Mouse (Mus musculus) cerebellum, postnatal 10 days (tissue): Measurements from ENCODE around the gene Cacng6.
A peak's percentile ranks its signal among the peaks of the same experiment; 100 is the strongest.
"Not testable (repeated sequence)": the region's sequence is repeated elsewhere in the genome, so short reads cannot be mapped to it uniquely, and the experiment has no call there.

ENCODE experiments used
- DNase-seq, 2 experiments: peaks; one replicate each; pipeline ENCODE4 v3.0.0; 2021; ENCODE audit warnings: mixed read lengths in 2 of 2

Cacng6 gene

DNA sequence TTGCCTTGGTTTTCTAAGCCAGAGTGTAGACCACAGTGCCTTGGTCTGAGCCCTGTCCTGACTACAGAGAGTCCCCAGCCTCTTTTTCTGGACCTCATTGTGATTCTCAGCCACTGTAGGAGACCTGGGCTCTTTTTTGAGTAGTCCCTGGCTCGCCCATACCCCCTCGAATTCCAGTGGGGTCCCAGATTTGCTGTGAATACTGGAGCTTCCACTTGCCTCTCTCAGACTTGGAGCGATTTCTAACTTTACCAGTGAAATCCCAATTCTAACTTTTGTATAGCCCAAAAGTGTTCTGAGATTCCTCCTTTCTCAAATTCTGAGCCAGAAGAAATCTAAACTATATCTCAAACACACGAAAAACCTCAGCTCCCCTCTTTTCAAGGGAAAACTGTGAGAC lies at the start of gene Cacng6:
TSS of gene Cacng6 (plus strand) at position 301 of the 400 bp plus-strand sequence.
- no peak for DNase-seq

DNA sequence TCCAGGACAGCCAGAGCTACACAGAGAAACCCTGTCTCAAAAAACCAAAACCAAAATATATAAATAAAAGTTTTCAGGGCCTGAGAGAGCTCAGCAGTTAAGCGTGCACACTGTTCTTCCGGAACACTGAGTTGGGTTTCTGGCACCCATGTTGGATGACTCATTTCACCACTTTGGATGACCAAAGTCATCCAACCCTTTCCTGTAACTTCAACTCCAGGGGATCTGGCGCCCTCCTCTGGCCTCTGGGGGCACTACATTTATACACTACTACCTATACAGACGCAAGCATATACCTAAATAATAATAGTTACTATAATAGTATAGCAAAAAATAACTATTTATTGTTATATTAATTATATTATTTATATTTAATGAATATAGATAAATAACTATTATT lies 47.2 kb upstream of the Cacng6 start:
- peak; percentile 72 to 81 for DNase-seq

DNA sequence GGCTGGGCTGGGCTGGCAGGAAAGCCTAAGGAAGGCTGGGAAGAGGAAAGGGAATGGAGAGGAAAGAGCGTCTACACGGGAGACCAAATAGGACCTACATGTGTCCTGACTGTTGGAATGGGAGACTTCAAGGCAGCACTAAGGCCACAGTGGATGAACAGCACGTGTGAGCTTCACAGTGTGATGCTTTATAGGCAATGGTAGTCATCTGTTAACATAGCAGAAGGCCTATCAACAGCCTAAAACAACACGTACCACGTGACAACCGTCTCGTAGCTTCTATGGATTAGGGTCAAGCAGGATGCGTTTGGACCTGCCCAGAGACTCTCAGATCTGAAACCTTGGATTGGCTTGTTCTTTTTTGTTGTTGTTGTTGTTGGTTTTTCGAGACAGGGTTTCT lies 41.9 kb upstream of the Cacng6 start:
- no peak for DNase-seq

DNA sequence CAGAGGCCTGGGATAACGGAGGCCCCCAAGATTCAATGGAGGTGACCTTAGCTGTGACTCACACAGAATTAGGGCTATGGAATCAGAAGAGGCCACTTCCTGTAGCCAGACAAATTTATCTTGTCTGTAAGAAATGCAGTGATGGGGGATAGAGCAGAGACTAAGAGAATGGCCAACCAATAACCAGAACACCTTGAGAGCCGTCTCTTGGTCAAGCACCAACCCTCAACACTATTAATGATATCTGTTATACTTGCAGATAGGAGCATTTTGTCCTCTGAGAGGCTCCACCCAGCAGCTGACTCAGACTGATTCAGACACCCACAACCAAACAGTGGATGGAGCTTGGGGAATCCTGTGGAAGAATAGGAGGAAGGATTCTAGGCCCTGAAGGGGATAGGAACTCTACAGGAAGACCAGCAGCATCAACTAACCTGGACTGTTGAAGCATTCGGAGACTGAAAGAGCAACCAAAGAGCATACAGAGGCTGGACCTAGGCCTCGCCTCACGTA lies 39.1 kb upstream of the Cacng6 start:
- DNase-seq: no peak

DNA sequence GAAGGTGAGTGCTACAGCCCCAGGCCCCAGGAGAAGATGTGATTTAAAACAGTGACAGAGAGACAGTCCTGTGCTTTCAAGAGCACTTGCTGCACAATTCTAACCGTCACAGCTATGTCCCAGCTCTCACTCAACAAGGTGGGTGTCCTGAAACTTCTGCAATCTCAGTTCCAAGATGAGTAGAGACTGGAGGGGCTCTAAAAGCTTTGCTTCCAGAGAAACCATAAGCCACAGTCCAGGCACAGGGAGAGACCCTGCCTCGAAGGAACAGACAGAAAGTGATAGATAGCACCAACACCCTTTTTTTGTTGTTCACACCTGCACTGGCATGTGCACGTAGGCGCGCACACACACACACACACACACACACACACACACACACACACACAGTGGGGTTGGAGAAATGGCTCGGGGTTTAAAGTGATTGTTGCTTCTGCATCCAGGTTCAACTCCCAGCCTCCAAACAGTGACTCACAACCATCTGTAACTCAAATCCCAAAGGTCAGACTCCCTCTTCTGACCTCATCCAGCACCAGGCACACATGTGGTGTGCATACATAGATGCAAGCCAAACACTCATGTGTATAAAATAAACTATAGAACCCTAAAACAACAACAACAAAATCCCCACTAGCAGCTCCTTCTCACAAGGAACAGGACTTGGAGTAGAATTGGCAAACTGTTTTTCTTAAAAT lies 37.8 kb upstream of the Cacng6 start:
- no peak for DNase-seq

DNA sequence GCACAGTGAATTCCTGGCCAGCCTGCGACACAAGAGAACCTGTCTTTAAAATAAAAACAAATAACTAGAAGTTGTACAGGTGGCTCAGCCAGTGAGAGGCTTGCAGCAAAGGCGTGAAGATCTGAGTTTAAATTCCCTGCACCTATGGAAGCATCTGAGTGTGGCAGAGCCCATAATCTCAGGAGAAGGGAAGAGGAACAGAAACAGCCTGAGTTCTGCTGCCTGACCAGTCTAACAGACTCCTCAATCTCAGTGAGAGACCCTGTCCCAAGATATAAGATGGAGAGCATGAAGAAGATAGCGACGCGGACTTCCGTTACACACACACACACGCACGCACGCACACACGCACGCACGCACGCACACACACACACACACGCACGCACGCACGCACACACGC lies 36.2 kb upstream of the Cacng6 start:
- DNase-seq: no peak

DNA sequence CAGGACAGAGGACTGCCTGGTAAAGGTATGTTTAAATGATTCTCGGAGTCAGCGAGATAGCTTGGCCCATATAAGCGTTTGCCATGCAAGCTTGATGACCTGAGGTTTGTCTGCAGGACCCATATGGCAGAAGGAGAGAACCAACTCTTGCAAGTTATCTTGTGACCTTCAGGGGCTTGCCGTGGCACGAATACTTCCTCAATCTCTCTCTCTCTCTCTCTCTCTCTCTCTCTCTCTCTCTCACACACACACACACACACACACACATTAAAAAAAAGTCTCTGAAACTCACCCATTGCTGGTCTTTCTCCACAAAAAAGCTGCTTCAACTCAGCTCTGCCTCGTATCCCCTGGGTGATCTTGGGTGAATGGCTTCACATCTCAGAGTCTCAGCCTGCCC lies 35.1 kb upstream of the Cacng6 start:
- DNase-seq: no peak

DNA sequence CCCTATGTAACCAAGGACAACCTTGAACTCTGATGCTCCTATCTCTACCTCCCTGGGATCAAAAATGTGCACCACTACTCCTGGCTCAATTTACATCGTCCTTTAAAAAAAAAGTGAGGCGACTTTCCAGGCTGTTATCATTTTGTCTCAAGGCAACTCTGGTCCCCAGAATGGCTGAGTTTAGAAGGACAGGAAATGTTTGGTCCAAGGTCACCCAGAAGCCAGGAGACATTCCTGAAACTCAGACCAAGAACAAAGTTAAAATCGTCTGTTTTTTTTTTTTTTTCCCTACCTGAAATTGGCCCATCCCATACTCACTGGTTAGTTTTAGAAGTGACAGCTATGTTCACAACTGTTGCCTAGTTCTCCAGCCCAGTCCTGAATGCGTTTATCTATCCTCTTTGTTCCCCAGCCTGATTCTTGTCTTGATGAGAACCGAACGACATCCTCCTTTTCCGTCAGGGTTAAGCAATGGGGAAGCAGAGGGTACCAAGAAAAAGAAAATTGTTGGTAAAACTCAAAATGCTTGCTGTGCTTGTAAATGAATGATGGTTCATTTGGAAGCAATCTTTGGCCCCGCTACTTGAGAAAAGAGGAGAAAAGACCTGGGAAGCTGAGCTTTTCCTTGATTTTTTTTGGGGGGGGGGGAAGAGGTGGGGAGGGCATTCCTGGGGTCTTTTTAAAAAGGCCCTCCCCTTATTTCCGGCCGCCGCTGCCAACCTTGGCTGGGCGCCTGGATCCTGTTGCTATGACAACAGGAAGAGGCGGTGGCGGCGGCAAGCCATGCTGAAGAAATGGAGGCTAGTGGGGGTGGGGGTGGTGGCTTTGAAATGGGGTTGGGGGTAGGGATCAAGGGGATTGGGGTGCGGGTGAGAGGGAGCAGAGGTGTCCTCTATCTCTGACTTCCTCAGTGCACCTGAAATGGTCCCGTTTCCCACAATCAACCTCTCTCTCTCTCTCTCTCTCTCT lies 34.3 kb upstream of the Cacng6 start:
- peak; percentile 95 to 96 for DNase-seq

DNA sequence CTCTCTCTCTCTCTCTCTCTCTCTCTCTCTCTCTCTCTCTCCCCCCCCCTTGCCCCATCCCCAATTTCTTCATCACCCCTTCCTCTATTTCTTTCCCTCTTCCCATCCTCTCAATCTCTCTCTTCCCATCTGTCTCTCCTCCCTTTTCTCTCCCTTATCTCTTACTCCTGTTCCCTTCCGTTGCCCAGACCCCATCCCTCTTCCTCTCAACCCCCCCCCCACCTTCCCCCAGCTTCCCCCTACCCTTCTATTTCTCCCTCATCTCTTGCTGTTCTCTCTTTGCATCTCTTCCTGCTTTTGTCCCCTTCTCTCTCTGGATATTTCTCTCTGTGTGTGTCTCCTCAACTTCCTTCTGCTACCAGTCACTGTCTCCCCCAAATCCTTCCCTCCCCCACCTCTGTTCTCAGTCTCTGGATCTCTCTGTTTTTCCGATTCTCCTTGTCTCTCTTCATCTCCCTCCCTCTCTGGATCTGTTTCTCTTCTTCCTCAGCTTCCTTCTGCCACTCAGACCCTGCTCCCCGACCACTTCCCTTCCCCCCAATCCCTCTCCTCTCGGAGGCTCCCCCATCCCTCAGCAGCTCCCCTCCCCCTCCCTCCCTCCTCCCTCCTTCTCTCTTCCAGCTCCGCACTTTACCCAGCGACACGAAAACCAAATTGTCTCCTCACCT lies 33.4 kb upstream of the Cacng6 start, which contains the start of gene Cacng8:
TSS of gene Cacng8 (plus strand) at position 271 of the 668 bp plus-strand sequence.
- DNase-seq: peak; percentile 66 to 69

DNA sequence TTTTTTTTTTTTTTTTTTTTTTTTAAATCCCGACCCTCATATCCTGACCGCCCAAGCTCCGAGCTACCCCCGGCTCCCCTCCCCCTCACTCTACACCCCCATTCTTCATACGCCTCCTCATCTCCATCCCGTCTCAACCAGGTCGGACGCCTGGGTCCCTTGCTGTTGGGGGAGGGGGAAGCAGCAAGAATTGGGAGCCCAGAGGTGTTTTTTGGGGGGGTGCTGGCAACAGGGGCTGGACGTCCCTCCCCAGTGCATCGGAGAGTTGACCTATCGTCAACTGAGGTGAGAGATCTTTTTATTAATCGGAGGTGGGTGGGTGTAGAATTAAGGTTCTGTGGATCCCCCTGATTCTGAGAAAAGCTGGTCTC lies 32.9 kb upstream of the Cacng6 start:
- DNase-seq: peak; percentile 58 to 65

DNA sequence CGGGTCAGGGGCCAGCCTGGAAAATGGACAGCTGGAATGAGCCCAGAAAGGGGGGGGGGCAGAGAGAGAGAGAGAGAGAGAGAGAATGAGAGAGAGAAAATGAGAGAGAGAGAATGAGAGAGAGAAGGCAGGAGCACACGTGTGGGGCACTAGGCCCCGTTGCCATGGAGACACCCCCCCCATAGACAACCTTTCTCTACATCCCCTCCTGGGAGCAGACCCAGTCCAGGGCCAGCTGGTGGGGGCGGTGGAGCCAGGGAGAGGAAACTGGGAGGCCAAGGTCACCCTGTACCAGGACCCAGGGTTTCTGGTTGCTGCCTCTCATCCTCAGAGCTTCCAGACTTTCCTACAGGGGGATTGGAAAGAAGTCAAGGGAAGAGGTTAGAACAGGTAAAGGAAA lies 32.2 kb upstream of the Cacng6 start:
- DNase-seq: peak; percentile 80 to 85

DNA sequence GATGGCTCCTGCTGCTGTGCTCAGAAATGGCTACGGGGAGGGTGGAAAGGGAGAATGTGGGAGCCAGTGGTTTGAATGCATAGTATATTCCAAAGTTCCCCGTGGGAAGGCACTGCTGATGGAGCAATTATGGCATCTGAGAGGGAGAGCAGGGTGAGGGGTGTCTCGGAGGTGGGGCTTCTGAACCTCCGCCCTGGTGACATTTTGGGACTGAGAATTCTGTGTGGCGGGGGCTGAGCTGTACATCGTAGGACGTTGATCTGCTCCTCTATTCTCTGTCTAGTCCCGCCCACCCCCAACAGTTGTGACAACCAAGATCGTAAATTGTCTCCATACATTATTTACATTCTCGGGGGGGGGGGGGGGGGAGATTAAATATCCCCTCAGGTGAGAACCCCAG lies 26.6 kb upstream of the Cacng6 start:
- no peak for DNase-seq

DNA sequence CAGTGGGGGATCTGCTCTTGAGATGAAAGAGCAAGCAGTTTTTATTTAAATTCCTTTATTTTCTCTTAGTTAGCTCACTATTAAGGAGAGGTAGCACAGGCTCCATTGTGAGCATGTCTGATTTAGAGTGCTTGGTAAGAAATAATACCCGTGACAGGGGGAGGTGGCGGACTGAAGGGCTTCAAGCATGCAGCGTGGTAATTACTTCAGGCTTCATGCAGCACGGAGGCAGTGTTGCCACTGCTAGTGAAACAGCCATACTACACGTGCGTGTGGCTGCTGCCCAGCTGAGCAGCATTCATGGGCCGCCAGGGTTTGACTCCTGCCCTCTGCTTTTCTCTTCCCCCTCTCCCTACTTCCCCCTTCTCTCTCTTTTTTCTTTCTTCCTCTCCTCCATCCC lies 26.2 kb upstream of the Cacng6 start:
- DNase-seq: no peak

DNA sequence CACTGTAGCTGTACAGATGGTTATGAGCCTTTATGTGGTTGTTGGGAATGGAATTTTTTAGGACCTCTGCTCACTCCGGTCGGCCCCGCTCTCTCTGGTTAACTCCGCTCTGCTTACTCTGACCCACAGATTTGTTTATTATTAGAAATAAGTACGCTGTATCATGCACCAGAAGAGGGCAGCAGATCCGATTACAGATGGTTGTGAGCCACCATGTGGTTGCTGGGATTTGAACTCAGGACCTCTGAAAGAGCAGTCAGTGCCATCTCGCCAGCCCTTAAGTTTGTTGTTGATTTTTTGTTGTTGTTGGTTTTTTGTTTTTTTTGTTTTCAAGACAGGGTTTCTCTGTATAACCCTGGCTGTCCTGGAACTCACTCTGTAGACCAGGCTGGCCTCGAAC lies 25.6 kb upstream of the Cacng6 start:
- not testable (repeated sequence) for DNase-seq

DNA sequence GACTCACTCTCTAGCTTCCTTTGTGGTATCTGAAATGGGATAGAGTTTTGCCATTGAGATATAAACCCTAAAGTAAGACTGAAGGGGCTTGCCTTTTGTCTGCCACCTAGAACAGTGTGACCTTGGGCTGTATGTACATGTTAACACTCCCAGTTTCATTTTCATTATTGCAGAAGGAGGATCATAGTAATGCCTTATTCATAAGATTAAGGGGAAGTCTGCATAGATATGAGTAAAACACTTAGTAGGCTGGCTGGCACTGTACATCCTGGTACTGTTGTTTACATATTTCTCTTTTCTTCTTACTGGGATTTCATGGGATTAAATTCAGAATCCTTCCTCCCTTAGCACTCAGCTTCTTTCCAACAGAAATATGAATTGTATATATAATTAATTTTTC lies 24.1 kb upstream of the Cacng6 start:
- DNase-seq: no peak

DNA sequence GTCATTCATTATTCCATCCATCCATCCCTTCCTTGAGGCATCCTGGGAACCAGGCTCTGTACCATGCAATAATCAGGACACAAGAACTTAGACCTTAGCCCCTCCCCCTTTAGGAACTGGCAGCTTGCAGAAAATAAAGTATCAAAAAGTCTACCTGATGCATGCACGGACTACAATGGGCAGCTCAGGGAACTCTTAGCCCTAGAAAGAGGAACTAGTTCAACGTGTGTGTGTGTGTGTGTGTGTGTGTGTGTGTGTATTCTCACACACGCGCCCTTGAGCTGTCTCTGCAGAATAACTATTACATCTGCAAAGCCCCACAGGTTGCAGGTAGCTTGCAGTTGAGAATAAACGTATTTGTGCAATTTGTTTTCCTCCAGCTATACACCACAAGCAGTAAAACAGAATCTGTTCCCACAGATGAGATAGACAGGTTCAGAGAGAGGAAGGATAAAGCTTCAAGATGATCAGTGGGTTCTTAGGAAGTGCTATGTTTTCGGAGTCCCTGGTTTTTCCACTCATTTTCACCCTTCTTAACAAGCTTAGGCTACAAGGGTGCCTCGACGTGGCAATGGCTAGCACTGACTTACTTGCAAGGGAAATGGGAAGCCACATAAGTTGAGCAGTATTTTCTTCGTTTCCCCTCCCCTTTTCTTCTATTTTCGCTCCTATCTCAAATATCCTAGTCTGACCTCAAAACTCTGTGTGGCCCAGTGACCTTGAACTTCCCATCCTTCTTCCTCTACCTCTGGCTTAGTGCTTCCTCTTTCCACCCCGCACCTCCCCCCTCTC lies 14.1 kb upstream of the Cacng6 start:
- no peak for DNase-seq

DNA sequence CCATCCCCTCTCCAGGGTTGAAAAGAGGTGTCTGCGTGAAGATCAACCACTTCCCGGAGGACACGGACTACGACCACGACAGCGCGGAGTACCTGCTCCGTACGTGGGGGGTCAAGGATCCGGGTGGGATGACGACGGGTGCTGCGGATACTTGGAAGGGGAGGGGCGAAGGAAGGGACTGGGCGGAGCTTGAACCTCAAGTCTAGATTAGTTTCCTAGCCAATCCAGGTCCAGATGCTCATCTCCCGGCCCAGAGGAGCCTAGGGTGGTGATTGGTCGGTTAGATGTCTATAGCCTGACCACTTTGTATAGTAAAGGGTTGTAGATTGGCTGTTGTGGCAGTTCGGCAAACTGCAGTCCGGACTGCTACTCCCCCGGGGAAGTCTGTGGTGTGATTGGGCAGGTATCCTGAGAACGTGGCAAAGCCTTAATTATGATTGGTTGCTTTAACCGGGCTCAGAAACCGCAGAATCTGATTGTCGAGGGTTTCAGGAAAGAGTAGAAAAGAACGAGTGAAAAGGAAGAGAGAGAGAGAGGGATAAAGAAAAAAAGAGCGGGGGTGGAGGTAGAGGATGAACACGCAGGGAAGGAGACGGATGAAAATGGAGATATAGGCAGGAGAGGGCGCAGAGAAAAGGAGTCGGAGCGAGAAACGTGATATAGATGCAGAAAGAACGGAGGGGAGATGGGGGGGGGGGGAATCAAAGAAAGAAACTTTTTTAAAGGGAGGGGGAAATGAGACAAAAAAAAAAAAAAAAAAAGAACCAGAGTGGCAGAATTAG lies 12.6 kb upstream of the Cacng6 start:
- peak; percentile 77 to 79 for DNase-seq

DNA sequence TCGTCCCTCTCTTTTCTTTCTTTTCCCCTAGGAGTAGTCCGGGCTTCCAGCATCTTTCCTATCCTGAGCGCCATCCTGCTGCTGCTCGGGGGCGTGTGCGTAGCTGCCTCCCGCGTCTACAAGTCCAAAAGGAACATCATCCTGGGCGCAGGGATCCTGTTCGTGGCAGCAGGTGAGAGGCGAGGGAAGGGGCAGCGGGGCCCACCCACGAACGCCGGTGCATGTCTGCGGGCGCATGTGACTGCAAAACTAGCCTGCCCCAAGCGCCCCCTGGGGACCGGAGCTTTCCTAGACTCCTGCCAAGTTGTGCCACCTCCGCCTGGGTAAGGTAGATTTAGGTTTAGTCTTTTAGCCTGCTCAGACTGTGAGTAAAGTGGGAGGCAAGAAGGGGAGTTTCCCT lies 12.0 kb upstream of the Cacng6 start:
- DNase-seq: peak; percentile 62 to 68

DNA sequence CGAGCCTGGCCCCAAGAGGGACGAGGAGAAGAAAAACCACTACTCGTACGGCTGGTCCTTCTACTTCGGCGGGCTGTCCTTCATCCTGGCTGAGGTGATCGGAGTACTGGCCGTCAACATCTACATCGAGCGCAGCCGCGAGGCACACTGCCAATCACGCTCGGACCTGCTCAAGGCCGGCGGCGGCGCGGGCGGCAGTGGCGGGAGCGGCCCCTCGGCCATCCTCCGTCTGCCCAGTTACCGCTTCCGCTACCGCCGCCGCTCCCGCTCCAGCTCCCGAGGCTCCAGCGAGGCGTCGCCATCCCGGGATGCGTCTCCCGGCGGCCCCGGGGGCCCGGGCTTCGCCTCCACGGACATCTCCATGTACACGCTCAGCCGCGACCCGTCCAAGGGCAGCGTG lies 9.1 kb upstream of the Cacng6 start:
- DNase-seq: peak; percentile 82 to 85

DNA sequence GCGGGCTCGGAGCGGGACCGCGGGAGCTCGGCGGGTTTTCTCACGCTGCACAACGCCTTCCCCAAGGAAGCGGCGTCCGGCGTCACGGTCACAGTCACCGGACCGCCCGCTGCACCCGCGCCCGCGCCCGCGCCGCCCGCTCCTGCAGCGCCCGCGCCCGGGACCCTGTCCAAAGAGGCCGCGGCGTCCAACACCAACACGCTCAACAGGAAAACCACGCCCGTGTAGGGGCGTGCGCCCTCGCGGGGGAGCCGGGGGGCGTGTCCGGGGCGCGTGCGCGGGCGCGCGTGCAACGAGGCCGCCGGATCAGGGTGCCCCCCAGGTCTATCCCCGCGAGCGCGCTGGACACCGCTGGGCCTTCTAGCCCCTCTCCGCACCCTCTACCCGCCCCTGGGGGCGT lies 8.6 kb upstream of the Cacng6 start:
- peak; percentile 63 to 69 for DNase-seq

DNA sequence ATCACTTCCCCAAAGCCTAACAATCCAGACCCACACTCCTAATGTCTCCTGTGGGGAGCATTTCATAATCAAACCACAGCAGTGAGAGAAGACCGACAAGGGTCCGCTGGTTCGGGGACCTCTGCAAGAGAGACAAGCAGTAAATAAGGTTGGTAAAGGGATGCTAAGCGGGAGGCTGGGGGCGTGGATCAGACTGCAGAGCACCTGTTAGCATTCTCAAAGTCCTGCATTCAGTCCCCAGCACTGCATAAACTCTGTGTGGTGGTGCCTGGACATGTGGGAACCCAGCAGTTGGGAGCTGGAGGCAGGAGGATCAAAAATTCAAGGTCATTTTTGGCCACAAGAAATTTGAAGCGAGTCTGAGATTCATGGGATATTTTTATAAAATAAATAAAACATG lies 4.1 kb upstream of the Cacng6 start:
- DNase-seq: no peak

DNA sequence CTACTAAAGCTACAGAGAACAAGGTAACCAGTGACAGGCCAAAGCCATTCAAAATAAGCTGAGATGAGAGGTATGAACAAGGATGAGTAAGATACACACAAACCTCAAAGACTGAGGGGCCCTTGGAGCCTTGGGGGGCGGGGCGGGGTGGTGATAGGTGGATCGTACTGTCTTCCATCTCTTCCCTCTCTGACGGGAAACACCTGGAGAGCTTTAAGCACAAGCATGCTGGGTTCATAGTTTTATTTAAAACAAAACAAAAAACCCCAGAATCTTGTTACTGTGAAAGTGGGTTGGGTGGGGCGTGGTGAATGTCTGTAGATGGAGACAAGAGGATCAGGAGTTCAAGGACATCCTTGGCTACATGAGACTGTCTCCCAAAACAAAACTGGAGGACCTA lies 3.5 kb upstream of the Cacng6 start:
- DNase-seq: no peak
